Mouse (Mus musculus) hindbrain, embryonic 11.5 days (tissue): ENCODE measurements at regions not wholly inside any gene's neighbourhood (a gene's known extent, or its start where the extent isn't known, plus 50 kb on each side); places are given as distances from the start of the nearest gene placed in this dataset.
"Not testable (repeated sequence)": the region's sequence is repeated elsewhere in the genome, so short reads cannot be mapped to it uniquely, and the experiment has no call there.

Experiments used
- ATAC-seq: fragments of 200-750 bp; cut with Nextera tagmentation; 2 replicates; pipeline ENCODE4 v1.8.0; 2017; ENCODE audit warnings: mild to moderate bottlenecking, moderate TSS enrichment, moderate library complexity; ENCODE audit not compliant: low FRiP score
- DNase-seq: peaks from one replicate; pipeline ENCODE4 v3.0.0-alpha.2; 2015; ENCODE audit warnings: low spot score
- H3K27ac ChIP-seq: fragments of 300-500 bp; sonication (generic); 2 replicates; pipeline ENCODE4 v1.5.1; 2014; ENCODE audit warnings: mild to moderate bottlenecking, low read depth, low read length
- H3K27me3 ChIP-seq: fragments of 300-500 bp; sonication (generic); 2 replicates; pipeline ENCODE4 v1.6.1; 2014; ENCODE audit warnings: mild to moderate bottlenecking, low read length, moderate library complexity, mixed read lengths; ENCODE audit not compliant: control insufficient read depth, insufficient read depth
- H3K36me3 ChIP-seq: fragments of 300-500 bp; sonication (generic); 2 replicates; pipeline ENCODE4 v1.6.1; 2014; ENCODE audit warnings: mild to moderate bottlenecking, low read length, moderate library complexity, mixed read lengths; ENCODE audit not compliant: control insufficient read depth, insufficient read depth
- H3K4me1 ChIP-seq: fragments of 300-500 bp; sonication (generic); replicated peaks from 2 replicates; pipeline ENCODE4 v1.6.1; 2014; ENCODE audit warnings: low read length, mixed read lengths; ENCODE audit not compliant: control insufficient read depth, insufficient read depth
- H3K4me2 ChIP-seq: fragments of 300-500 bp; sonication (generic); replicated peaks from 2 replicates; pipeline ENCODE4 v1.6.1; 2014; ENCODE audit warnings: mild to moderate bottlenecking, low read depth, low read length
- H3K4me3 ChIP-seq: fragments of 300-500 bp; sonication (generic); 2 replicates; pipeline ENCODE4 v1.5.1; 2014; ENCODE audit warnings: low read depth, low read length
- H3K9ac ChIP-seq: fragments of 300-500 bp; sonication (generic); 2 replicates; pipeline ENCODE4 v1.6.1; 2014; ENCODE audit warnings: low read depth, low read length
- H3K9me3 ChIP-seq: fragments of 300-500 bp; sonication (generic); 2 replicates; pipeline ENCODE4 v1.6.1; 2016; ENCODE audit warnings: low read length; ENCODE audit not compliant: control insufficient read depth
- WGBS: fragments of 180-500 bp; shearing (Covaris S2); extraction: QIAGEN DNeasy Blood & Tissue Kit; methylation state at CpG from one replicate; pipeline ENCODE4 v1.1.7; 2014; 5-methylcytosine and 5-hydroxymethylcytosine counted together

DNA sequence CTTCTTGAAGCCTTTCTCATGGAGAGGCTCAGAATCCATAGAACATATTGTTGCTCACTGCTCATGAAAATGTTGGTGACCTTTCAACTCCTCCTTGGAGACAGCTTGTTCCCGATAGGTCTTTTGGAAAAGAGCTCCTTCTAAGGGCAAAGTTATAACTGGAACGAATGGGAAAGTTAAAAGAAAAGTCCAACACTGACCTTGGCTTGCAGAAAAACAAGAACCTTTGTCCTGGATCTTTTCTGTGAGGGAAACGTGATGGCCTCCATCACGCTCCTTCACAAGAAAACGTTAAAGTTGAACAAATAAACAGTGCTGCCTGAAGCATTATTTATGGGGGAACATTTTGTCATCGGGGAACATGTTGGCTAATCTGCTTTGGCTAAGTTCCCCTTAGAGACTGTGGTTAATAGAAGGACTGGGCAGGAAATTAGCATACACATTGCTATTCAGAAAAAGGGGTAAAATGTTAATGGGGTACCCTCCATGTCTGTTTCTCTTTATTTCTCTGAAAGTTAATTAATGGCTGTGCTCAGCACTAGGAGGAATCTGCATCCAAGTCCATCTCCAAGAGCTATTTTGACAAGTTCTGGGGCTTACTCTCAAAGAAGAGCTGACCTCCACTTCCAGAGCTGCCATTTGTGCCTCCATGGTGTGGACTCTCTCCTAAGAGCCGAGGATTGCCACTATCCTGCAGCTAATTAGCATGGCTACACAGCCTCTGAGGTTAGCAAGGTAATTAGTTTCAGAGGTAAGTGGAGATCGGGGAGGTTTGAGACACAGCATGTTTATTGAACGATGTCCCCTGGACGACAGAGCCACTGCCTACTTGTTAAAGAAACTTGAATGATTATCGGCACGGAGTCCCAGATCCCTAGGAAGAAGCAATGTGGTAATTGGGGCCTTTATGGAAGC, 161.0 kb upstream of the Peli2 start:
- no peak for ATAC-seq
- Histone ChIP-seq H3K36me3 (no peaks in the 10 kb centered on the region), H3K4me1 (no peaks in the 10 kb centered on the region), H3K9ac (no peak overlapping the region), H3K4me3 (no peak overlapping the region), H3K27ac (no peak overlapping the region), H3K9me3 (no peaks in the 10 kb centered on the region), H3K4me2 (no peak overlapping the region), H3K27me3 (no peaks in the 10 kb centered on the region)
- WGBS, result 76% methylated on average over 12 of the region's 12 CpGs
- no peak for DNase-seq

DNA sequence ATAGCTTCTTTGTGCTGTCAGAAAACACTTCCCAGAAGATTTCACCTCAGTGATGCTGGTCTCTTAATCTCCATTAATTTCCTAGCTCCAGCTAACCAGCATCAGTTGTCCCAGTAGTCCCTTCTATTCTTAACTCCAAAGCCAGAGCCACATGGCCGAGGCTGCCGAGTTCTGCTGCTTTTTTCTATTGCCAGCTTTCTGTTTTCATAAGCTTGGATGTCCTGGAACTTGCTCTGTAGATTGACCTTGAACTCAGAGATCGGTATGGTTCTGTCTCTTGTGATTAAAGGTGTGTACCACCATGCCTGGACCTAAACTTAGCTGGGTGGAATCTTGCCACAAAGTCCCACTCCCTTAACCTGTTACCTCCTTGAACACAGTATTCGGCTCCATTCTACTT, 155.8 kb upstream of the Peli2 start:
- not testable (repeated sequence) for H3K4me2 ChIP-seq, H3K27ac ChIP-seq, ATAC-seq, H3K9ac ChIP-seq, H3K4me1 ChIP-seq, DNase-seq, H3K36me3 ChIP-seq, H3K9me3 ChIP-seq, H3K4me3 ChIP-seq, H3K27me3 ChIP-seq
- WGBS, result 86% methylated on average over 4 of the region's 4 CpGs

DNA sequence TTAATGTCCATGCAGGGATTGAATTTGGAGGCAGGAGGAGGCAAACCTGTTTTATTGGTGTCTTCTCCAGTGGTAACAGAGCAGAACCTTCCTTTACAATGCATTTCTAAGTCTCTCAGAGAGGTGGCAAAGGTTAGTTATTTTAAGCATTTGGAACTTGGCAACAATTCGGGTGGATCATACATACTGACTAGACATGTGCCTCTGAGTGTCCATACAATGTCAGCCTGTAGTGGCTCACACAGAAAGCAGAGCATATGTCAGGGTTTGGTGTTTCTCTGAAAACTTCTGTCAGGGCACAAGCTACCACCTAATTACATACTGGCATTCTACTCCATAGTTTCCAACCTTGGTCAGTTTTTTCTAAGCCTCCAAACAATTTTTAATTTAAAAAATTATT, 150.8 kb upstream of the Peli2 start:
- DNase-seq (no peak), ATAC-seq (no peak)
- 90% methylated on average over 1 of the region's 1 CpGs for WGBS
- Histone ChIP-seq H3K4me2 (no peak overlapping the region), H3K4me3 (no peak overlapping the region), H3K9ac (no peak overlapping the region), H3K27me3 (no peaks in the 10 kb centered on the region), H3K9me3 (no peaks in the 10 kb centered on the region), H3K4me1 (no peaks in the 10 kb centered on the region), H3K36me3 (no peaks in the 10 kb centered on the region), H3K27ac (no peak overlapping the region)

DNA sequence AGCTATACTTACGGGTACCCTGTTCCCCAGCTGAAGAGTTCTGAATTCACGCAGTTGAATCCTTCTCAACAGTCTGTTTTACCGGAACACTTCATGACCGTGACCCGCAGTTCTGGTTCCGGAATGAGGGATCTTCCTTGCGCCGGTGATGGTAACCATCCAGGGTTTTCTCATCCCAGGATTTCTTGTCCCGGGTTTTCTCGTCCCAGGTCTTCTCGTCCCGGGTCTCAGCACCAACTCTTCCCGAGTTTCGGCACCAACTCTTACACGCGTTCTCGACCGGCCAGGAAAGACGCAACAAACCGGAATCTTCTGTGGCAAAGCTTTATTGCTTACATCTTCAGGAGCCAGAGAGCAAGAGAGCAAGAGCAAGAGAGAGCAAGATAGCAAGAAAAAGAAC, 147.5 kb upstream of the Peli2 start:
- H3K9me3 ChIP-seq, H3K4me2 ChIP-seq, H3K9ac ChIP-seq, H3K4me1 ChIP-seq, H3K36me3 ChIP-seq, H3K27ac ChIP-seq, H3K4me3 ChIP-seq, H3K27me3 ChIP-seq, ATAC-seq, DNase-seq: not testable (repeated sequence)
- WGBS, result 97% methylated on average over 20 of the region's 20 CpGs

DNA sequence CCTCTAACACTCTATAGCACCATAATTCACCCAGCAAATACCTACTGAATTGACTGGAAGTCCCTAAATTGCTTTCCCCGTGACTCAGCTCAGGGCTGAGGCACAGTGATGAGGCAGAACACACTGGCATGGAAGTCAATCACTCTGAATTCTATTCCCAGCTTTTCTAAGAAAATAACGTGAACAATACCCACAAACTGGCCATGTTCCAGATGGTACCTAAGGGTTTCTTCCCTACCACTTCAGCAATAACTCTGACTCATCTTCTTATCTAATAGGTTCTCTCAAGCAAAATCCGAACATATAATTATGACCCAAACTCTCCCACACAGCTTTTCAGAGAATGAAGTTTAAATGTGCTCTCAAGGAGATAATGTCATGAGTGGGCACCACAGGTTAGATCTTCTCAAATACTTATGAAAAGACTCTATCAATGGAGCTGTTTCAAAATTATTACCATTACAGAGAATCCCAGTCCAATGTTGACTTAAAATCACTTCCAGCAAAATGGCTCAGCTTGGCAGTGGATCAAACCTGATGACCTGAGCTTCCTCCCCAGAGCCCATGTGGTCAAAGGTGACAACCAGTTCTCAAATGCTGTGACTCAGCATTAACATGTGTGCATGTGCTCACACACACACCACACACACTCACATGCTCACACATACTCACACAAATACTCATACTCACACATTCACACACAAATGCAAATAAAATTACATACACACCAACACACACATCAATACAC, 137.5 kb upstream of the Peli2 start:
- 85% methylated on average over 3 of the region's 3 CpGs for WGBS
- Histone ChIP-seq H3K4me2 (no peak overlapping the region), H3K27ac (no peak overlapping the region), H3K36me3 (no peaks in the 10 kb centered on the region), H3K9me3 (no peaks in the 10 kb centered on the region), H3K4me1 (no peaks in the 10 kb centered on the region), H3K27me3 (no peaks in the 10 kb centered on the region), H3K9ac (no peak overlapping the region), H3K4me3 (no peak overlapping the region)
- no peak for DNase-seq
- ATAC-seq, result no peak

DNA sequence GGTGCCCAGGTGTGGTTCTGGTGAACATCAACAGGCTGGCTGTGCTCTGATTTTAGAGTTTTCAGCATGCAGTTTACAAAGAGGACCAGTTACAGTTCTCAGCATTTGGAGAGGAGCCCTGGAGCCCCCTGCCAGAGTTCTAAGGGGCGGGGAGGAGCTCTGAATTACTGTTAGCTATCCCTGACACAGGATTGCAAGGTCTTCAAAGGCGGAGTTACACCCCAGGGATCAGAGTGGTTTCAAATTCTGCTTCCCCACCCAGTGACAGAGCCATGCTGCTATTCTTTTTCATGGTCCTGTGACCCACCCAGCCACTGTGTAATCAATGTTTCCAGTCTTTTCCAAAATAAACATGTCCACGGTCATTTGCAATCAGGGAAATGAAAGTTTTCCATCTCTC, 134.1 kb upstream of the Peli2 start:
- no peaks in the 10 kb centered on the region for H3K9me3 ChIP-seq
- no peak for DNase-seq
- H3K36me3 ChIP-seq, result no peaks in the 10 kb centered on the region
- no peak overlapping the region for H3K4me3 ChIP-seq
- no peaks in the 10 kb centered on the region for H3K27me3 ChIP-seq
- H3K27ac ChIP-seq, result no peak overlapping the region
- ATAC-seq, result no peak
- no peak overlapping the region for H3K9ac ChIP-seq
- no peaks in the 10 kb centered on the region for H3K4me1 ChIP-seq
- 30% methylated on average over 3 of the region's 3 CpGs for WGBS
- no peak overlapping the region for H3K4me2 ChIP-seq

DNA sequence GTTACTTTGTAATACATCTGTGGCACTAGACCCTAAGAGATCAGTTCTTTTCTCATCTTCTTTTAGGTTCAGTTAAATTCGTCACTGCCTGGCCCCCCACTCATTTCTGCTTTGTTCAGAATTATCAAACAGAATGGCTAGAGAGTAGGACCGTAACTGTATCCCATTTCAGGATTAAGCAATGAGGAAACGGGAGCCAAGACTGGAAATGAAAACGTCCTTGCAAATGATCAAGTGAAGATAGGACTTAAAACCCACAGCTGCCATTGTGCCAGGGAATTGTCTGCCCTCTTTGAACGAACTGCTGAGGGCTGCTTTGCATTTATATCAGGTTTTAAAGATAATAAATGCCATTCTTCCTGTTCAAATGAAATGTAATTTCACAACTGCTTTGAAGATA, 133.7 kb upstream of the Peli2 start:
- no peak overlapping the region for H3K4me2 ChIP-seq
- ATAC-seq, result no peak
- no peak overlapping the region for H3K9ac ChIP-seq
- H3K27me3 ChIP-seq, result no peaks in the 10 kb centered on the region
- no peak for DNase-seq
- H3K9me3 ChIP-seq, result no peaks in the 10 kb centered on the region
- H3K4me1 ChIP-seq, result no peaks in the 10 kb centered on the region
- no peaks in the 10 kb centered on the region for H3K36me3 ChIP-seq
- WGBS, result 35% methylated on average over 5 of the region's 5 CpGs
- no peak overlapping the region for H3K27ac ChIP-seq
- no peak overlapping the region for H3K4me3 ChIP-seq

DNA sequence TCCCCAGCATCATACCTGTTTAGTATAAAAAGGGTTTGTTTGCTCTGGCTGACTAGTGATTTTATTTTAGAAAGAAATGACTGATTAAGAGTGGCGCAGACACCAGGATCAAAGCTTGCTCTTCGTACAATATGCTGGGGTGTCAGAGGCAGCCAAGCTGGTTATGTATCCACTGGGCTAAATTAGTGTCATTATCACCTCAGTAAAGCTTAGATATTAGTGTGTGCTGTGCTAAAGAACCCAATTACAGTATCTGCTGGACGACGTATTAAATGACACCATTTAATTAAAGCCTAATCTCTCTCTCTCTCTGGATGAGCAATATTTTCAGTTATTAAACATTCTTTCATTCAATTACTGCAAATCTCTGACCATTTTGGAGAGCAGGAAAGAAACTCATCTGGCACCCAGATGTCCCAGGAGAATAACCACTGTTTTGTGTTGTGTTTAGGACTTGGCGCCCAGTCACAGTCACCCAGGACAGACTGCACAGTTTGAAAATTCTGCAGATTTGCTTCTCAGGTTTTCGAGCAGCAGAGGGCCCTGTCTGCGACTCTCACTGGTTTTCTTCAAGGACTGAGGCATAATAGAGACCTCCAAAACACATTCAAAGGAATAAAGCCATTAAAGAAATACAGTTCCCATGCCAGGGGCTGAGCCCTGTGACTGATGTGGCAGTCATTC, 133.1 kb upstream of the Peli2 start:
- Histone ChIP-seq H3K9me3 (no peaks in the 10 kb centered on the region), H3K4me3 (no peak overlapping the region), H3K27me3 (no peaks in the 10 kb centered on the region), H3K36me3 (no peaks in the 10 kb centered on the region), H3K4me1 (no peaks in the 10 kb centered on the region), H3K9ac (no peak overlapping the region), H3K27ac (no peak overlapping the region), H3K4me2 (no peak overlapping the region)
- 69% methylated on average over 7 of the region's 7 CpGs for WGBS
- DNase-seq (no peak), ATAC-seq (no peak)
